Mouse (Mus musculus) cerebral cortex, adult 2 months (tissue): ENCODE results near the gene Memo1.

Experiments used
- WGBS: fragments of 180-500 bp; shearing (Covaris S2); methylation state at CpG from one replicate; pipeline ENCODE4 v1.1.7; 2018; 5-methylcytosine and 5-hydroxymethylcytosine counted together

Memo1 gene

DNA sequence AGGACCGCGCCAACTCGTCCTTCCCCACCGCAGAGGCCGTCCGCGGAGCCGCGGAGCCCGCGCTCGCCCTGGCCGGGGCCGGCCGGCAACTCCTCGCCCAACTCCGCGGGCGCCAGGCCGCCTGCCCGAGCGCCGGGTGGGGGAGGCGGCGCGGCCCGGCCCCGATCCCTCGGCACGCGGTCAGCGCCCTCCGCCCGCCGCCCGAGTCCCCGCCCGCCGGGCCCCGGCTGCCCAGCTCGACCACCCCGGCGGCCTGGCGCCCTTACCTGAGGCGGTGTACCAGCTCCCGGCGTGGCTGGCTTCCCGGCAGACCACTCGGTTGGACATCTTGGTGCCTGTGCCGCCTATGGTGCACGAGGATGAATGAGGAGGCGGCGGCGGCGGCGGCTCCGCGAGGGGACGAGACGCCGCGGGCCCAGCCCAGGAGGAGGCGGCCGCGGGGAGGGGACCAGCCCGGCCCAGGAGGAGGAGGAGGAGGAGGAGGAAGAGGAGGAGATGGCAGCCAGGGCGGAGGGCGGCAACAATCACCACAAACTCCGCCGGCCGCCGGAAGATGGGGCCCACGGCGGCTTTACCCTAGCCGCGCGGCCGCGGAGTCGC lies 795 bp downstream of the Memo1 start:
- under 1% methylated on average over 80 of the region's 80 CpGs for WGBS

DNA sequence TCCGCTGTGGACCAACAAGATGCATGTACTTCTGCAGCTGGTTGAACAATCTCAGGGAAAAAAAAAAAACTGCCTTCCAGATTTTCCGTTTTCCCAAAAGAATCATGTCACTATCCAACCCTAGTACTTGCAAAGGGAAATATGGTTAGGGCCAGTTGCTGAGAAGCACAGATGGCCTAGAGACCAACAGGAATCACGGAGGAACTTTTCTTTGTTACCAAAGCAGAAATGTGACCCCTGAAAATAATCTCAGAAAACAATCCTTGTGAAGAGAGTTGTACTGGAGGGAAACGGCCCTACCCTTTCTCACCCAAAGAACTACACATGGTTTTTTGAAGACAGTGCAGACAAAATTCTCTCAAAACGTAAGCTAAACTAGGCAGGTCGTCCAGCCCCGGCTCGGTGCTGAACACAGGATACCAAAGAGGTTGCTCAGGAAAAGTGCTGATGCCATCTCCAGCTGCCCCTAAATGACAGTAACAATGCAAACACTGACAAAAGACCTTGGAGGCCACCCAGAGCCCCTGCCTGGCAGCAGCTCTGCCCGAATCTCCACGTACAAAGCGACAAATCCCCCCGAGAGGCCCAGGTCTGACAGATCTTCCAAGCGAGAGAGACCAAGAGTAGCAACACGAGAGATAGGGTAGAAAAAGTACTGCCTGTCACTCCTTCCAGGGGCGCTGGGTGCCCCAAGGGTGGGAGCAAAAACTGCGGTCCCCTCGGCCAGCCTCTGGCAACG lies 1.5 kb downstream of the Memo1 start:
- 2% methylated on average over 18 of the region's 18 CpGs for WGBS

DNA sequence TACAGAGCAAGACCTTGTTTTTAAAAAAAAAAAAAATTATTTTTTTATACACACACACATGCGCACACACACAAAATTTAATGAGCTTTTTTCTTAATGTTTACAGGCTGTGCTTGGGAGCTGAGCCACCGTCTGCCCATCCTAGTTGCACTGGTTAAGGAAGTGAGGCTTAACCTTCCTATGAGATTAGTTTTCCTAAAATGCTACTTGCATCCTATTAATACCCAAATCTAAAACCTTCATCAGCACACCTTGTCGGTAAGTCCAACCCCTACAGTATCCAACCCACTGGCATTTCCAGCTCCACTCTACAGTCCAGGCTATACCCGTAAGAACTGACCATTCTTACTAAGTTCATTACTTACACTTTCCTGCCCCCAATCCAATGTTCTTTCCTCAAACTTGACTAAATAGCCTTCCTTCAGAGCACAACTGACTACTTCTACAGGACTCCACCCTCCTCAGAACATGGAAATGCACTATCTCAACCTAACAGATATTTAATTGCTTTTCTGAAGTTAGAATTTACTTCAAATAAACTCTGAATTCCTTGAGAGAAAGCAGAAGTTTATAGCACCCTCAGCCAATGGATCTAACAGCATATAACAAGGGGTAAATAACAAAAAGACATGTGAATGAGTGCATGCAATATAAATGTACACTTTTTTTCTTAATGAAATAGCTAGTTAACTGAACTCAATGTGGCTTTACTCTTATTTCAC lies 3.5 kb downstream of the Memo1 start:
- 89% methylated on average over 4 of the region's 4 CpGs for WGBS

- WGBS, result 69% methylated on average over 3 of the region's 3 CpGs
These were observed 5.1 kb downstream of the Memo1 start for GRCm38 (mm10) chr17:74290198-74290597.

DNA sequence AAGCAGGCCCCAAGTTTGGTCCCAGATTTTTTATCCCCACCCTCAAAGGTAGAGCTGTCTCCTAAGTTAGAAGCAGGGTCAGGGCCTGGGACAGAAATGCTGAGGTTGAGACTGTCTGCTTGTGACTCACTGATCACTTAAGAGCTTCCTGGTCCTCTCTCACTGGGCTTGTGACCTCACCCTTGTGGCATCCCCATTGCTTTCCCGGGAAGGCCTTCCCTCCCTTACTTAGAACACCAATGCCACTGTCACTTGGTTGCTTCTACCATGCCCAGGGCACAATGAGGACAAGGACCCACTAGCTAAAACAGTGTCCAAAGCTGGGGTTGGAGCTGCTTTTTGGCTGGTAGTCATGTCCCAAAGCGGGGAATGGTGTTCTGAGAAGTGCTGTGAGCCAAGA lies 6.7 kb downstream of the Memo1 start:
- 83% methylated on average over 2 of the region's 2 CpGs for WGBS

DNA sequence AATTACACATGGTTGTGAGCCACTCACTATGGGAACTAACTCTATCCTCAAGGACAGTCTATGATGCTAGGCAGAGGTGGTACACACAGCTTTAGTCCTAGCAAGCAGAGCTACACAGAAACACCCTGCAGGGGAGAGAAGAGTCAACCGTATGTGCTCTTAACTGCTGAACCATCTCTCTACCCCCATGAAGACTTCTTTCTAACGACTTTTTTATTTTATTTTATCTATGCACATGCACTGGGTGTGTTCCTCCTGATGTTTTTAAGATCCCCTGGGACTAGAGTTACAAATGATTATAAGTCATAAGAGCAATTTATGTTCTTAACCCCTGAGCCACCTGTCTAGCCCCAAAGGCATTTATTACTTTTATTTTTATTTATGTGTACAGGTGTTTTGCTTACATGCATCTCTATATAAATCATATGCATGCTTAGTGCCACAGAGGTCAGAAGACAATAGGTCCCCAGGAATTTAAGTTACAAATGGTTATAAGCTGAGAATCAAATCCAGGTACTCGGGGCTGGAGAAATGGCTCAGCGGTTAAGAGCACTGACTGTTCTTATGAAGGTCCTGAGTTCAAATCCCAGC lies 9.1 kb downstream of the Memo1 start:
- WGBS, result 82% methylated on average over 4 of the region's 4 CpGs

DNA sequence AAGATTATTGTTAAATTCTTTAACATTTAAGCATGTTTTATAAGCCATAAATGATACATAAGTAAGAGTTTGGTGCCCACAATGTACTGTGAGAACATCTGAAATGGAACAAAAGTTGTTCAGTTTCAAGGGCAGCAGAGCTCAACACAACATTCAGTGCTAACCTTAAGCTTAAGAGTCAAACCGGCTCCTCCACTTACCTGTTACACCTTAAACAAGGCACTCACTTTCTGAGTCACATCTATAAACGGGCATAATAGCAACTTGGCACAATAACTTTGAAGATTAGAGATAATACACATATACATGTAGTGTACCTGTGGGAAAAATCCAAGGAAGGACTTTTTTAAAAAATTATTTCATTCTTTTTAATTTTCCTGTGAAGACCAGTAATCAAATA lies 9.6 kb downstream of the Memo1 start:
- WGBS, result 80% methylated on average over 2 of the region's 2 CpGs

DNA sequence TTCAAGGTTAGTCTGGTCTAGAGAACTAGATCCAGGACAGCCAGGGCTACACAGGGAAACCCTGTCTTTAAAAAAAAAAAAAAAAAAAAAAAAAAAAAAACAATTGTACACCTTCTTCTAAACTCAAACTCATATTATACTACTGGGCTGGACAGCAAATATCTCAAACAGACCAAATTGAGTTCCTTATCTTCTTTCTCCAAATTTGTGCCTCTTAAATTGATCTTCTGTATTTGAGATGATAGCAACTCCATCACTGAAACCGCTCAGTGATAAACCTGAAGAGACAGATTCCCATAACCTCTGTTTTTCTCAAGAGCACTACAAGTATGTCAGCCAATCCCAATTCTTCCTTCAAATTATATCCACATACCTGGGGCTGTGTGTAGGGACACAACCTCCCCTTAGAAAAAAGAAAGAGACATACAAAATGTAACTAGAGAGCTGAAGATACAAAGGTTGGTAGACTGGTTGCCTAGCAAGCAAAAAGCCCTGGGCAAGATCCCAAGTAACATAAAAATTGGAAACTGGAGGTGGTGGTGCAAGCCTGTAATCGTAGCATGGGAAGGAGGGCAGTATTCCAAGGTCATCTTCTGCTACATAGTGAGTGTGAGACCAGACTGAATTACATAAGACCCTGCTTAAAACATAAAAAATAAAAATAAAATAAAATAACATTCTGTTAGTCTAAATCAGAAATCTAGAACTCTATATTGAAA lies 10.8 kb downstream of the Memo1 start:
- 57% methylated on average over 2 of the region's 2 CpGs for WGBS

DNA sequence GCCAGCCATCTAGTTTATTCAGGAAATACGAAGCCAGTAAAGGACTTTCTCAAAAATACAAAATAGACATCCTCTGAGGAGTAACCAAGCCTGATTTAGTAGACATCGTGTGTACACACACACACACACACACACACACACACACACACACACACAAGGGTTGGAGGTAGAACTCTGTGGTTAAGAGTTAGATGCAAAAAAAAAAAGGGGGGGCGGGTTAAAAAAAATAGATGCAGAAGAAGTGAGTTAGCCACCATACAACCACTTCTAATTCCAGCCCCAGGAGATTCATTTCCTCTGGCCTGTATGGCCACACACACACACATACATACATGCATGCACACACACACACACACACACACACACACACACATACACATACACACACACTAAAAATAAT lies 13.3 kb downstream of the Memo1 start:
- WGBS, result 80% methylated on average over 3 of the region's 3 CpGs

- WGBS, result 88% methylated on average over 8 of the region's 8 CpGs
These were observed 16.1 kb downstream of the Memo1 start for GRCm38 (mm10) chr17:74278966-74279869.

- WGBS, result 78% methylated on average over 3 of the region's 3 CpGs
These were observed 20.9 kb downstream of the Memo1 start for GRCm38 (mm10) chr17:74274471-74274870.

DNA sequence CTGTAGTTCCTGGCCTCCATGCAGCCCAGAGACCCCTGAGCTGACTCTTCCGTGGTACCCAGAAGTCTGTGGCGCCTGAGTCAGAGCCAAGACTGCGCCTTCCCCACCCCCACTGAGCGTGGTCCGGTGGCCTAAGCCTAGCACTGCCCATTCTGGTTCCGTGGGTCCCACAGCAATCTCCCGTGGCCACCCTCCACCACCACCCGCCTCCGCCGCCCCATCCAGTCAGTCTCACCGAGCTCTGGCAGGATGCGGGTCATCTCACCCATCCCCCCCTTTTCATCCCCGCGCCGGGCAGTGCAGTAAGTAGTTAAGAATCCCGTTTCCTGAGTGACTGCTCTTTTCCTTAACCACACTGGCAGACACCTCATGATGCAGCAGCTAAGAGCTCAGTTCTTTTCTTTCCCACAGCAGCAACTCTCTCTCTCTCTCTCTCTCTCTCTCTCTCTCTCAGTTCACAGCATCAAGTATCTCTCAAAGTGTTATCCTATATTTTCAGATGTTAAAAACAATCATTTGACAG lies 22.6 kb downstream of the Memo1 start:
- 79% methylated on average over 16 of the region's 16 CpGs for WGBS

GRCm38 (mm10) chr17:74271541-74272268 lies 23.6 kb downstream of the Memo1 start:
- 96% methylated on average over 3 of the region's 3 CpGs for WGBS

- 62% methylated on average over 2 of the region's 2 CpGs for WGBS
These were observed 25.1 kb downstream of the Memo1 start for GRCm38 (mm10) chr17:74270205-74270604.

DNA sequence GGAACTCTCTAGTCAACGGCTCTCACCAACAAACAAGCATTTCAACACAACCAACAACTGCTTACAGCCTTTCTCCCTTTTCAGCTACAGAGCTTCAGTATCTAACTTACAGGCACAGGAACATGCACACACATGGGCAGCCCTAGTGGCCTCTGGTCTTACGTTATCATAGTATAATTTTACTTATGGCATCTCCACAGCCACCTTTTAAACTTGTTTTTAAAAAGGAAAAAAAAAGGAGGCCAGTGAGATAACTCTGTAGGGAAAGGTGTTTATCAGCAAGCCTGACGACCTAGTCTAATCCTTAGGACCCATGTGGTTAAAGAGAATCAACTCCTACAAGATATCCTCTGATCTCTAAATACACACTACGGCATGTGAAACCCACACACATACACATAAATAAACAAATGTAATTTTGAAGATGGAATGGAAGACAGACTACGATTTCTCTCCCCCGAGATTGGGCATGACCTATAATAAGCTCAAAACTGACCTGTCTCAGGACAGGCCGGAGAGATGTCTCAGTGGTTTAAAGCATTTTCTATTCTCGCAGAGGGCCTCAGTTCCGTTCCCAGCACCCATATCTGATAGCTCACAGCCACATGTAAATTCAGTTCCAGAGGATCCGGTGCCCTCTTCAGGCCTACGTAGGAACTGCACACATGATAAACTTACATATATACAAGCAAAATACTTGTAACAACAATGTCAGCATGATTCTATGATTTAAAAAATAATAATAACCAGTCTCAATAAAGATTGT lies 27.7 kb downstream of the Memo1 start:
- 93% methylated on average over 11 of the region's 11 CpGs for WGBS

- 59% methylated on average over 1 of the region's 1 CpGs for WGBS
These were observed 29.7 kb downstream of the Memo1 start for GRCm38 (mm10) chr17:74265636-74266035.

- WGBS, result 28% methylated on average over 5 of the region's 5 CpGs
These were observed 30.2 kb downstream of the Memo1 start for GRCm38 (mm10) chr17:74265156-74265505.

DNA sequence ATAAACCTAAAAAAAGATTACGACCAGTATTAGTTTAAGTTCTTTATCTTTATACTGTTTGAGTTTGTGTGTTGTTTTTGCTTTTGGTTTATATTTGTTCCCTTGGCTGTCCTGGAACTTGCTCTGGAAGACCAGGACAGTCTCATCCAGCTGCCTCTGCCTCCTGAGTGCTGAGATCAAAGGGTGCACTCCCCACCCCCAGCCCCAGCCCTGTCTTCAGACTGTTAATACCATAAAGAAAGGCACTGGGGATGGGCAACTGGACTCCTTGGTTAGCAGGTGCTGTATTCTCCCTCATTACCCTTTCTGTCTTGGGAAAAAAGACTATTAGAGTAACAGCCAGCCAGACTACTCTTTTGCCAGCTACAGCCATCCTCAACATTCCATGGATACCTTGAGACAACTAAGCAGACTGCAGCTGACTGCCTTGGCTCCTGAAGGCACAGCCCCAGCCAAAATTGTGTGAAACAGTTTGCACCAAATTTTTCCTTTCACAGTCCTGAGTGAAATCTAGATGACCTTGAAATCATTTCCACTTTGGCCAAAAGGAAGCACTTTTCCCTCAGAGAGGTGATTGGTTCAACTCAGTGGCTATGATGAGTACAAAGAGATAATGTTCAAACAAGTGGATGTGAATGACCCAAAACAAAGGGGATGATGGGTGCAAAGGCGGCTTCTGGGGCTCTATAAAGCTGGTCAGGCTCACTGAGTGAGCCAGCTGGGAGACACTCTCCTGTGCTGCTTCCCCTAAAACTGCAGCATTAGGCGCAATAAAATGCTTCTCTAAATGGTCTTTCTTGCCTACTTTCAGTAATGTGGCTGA lies 30.8 kb downstream of the Memo1 start:
- WGBS, result 63% methylated on average over 3 of the region's 3 CpGs
